Mouse (Mus musculus) spleen, adult 2 months (tissue): ENCODE results near the gene Dgki.

Experiments used
- CTCF ChIP-seq: fragments of 200-500 bp; IDR thresholded peaks from 2 replicates; pipeline ENCODE4 v1.5.1; 2011; ENCODE audit warnings: mild to moderate bottlenecking, inconsistent platforms; ENCODE audit not compliant: insufficient read depth, insufficient read length, insufficient replicate concordance; ENCODE audit errors: extremely low read depth
- POLR2A ChIP-seq: fragments of 200-500 bp; IDR thresholded peaks from 2 replicates; pipeline ENCODE4 v1.6.1; 2011; ENCODE audit warnings: low read depth, low read length, inconsistent platforms

GRCm38 (mm10) chr6:36818281-36819018 is 481.5 kb downstream of the Dgki start:
- TF ChIP-seq CTCF (no peak), POLR2A (no peak)
